Mouse (Mus musculus): ENCODE results near the gene Rps15. TPM values are rescaled to one million over a fixed set of nuclear protein-coding genes. Genes with fewer than 3 reads are reported as not detected.

Gene Rps15
- polyA plus RNA-seq, 2 experiments: 805 to 2,097 TPM

- Histone ChIP-seq H3K36me3 (replicated peaks; ENCODE audit: control insufficient read depth, insufficient read depth, low read depth) (peaks cover 2% of the 10 kb centered on the region; the same call in 1 of the 2 replicates), H3K27ac (peak within 1 kb of the TSS; percentile 88), H3K9ac (replicated peaks) (peak within 1 kb of the TSS; percentile 98), H3K27me3 (ENCODE audit: control insufficient read depth, insufficient read depth, low read length) (no peaks in the 10 kb centered on the region), H3K4me3 (ENCODE audit: insufficient read depth in 1 of 2, low read depth in 2 of 2, low read length in 2 of 2) (peak within 1 kb of the TSS; percentile 90 to 96), H3K4me2 (ENCODE audit: low read depth) (peak within 1 kb of the TSS; percentile 94), H3K9me3 (ENCODE audit: control insufficient read depth, low read length) (no peaks in the 10 kb centered on the region), H3K4me1 (replicated peaks; ENCODE audit: control insufficient read depth in 2 of 2, insufficient read depth in 2 of 2, low read length in 1 of 2) (peaks cover 16 to 19% of the 10 kb centered on the region in 2 experiments)
- peak; percentile 88 for ATAC-seq (ENCODE audit: insufficient read depth)
- under 1% methylated on average over 53 of the region's 53 CpGs for WGBS (ENCODE audit: insufficient replicate concordance)
- TF ChIP-seq CTCF (IDR thresholded peaks at IDR 0.05; ENCODE audit: low read depth) (no peak; the same call in 1 of the 2 replicates), EP300 (IDR thresholded peaks at IDR 0.05; ENCODE audit: low read depth) (peak; percentile 51)
- DNase-seq (ENCODE audit: low read depth in 3 of 3, low spot score in 3 of 3): peak; percentile 87 to 92 (median 89)
These were observed 43.1 kb upstream of the Rps15 start, which contains the start of gene Ndufs7 for GRCm38 (mm10) chr10:80248971-80249640. Gene Ndufs7, plus strand, starts transcription at chr10:80249121.

DNA sequence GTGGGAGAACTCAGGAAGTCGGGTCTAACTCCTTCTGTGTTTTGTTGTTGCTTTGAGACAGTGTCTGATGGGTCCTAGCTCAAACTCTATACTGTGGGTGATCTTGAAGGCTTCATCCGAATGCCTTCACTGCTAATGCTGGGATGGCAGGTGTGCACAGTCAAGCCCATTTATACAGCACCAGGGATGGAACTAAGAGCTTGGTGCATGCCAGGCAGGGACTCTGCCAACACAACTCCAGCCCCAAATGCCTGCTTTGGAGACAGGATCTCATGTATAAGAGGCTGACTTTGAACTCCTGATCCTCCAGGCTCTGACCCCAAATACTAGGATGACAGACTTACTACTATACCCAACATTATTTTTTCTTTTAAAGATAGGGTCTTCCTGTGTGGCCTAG lies 42.2 kb upstream of the Rps15 start:
- no peak for ATAC-seq (ENCODE audit: insufficient read depth)
- no peaks in the 10 kb centered on the region for H3K27me3 ChIP-seq (ENCODE audit: control insufficient read depth, insufficient read depth, low read length)
- H3K9me3 ChIP-seq (ENCODE audit: control insufficient read depth, low read length): no peaks in the 10 kb centered on the region
- peak overlapping the region; percentile 90 to 96 for H3K4me3 ChIP-seq (ENCODE audit: insufficient read depth in 1 of 2, low read depth in 2 of 2, low read length in 2 of 2)
- TF ChIP-seq EP300 (IDR thresholded peaks at IDR 0.05; ENCODE audit: low read depth) (no peak), CTCF (IDR thresholded peaks at IDR 0.05; ENCODE audit: low read depth) (no peak)
- H3K27ac ChIP-seq: peak overlapping the region; percentile 88
- H3K9ac ChIP-seq (replicated peaks): peak overlapping the region; percentile 98
- peaks cover 7% of the 10 kb centered on the region for H3K36me3 ChIP-seq (replicated peaks; ENCODE audit: control insufficient read depth, insufficient read depth, low read depth)
- no peak for DNase-seq (ENCODE audit: low read depth in 3 of 3, low spot score in 3 of 3)
- peaks cover 16 to 19% of the 10 kb centered on the region in 2 experiments for H3K4me1 ChIP-seq (replicated peaks; ENCODE audit: control insufficient read depth in 2 of 2, insufficient read depth in 2 of 2, low read length in 1 of 2)
- peak overlapping the region; percentile 94 for H3K4me2 ChIP-seq (ENCODE audit: low read depth)
- 19% methylated on average over 2 of the region's 2 CpGs for WGBS (ENCODE audit: insufficient replicate concordance)

DNA sequence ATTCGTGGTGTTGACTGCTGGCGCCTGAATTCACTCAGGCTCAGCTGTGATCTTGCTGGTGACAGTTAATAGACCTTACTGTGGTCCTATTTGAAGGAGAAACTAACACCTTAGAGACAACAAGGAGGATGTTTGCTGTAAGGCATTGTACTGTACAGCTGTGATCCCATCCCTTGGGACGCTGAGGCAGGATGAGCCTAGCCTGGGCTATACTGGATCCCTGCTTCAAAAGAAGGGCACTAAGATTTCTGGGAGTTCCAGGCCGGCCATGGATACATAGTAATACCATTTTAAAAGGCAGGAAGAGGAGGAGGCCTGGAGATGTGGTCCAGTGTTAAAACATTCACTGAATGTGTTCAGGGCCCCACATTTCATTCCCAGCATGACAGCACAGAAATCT lies 41.7 kb upstream of the Rps15 start:
- DNase-seq (ENCODE audit: low read depth in 3 of 3, low spot score in 3 of 3) (no peak), ATAC-seq (ENCODE audit: insufficient read depth) (no peak)
- H3K4me1 ChIP-seq (replicated peaks; ENCODE audit: control insufficient read depth in 2 of 2, insufficient read depth in 2 of 2, low read length in 1 of 2): peaks cover 12 to 14% of the 10 kb centered on the region in 2 experiments
- TF ChIP-seq CTCF (IDR thresholded peaks at IDR 0.05; ENCODE audit: low read depth) (no peak), EP300 (IDR thresholded peaks at IDR 0.05; ENCODE audit: low read depth) (no peak)
- WGBS (ENCODE audit: insufficient replicate concordance): 74% methylated on average over 4 of the region's 4 CpGs
- H3K4me2 ChIP-seq (ENCODE audit: low read depth): peak overlapping the region; percentile 94
- H3K9ac ChIP-seq (replicated peaks): peak overlapping the region; percentile 98
- peaks cover 12% of the 10 kb centered on the region for H3K36me3 ChIP-seq (replicated peaks; ENCODE audit: control insufficient read depth, insufficient read depth, low read depth)
- no peaks in the 10 kb centered on the region for H3K9me3 ChIP-seq (ENCODE audit: control insufficient read depth, low read length)
- H3K27me3 ChIP-seq (ENCODE audit: control insufficient read depth, insufficient read depth, low read length): no peaks in the 10 kb centered on the region
- H3K27ac ChIP-seq: no peak overlapping the region
- peak overlapping the region in 1 of 2 experiments; percentile 96; a peak in 3 of 4 replicates for H3K4me3 ChIP-seq (ENCODE audit: insufficient read depth in 1 of 2, low read depth in 2 of 2, low read length in 2 of 2)

GRCm38 (mm10) chr10:80252011-80252410 lies 40.2 kb upstream of the Rps15 start:
- DNase-seq (ENCODE audit: low read depth in 3 of 3, low spot score in 3 of 3): no peak
- Histone ChIP-seq H3K36me3 (replicated peaks; ENCODE audit: control insufficient read depth, insufficient read depth, low read depth) (peaks cover 22% of the 10 kb centered on the region), H3K4me1 (replicated peaks; ENCODE audit: control insufficient read depth in 2 of 2, insufficient read depth in 2 of 2, low read length in 1 of 2) (peaks cover 8 to 14% of the 10 kb centered on the region in 2 experiments), H3K4me3 (ENCODE audit: insufficient read depth in 1 of 2, low read depth in 2 of 2, low read length in 2 of 2) (no peak overlapping the region), H3K27ac (no peak overlapping the region), H3K9ac (replicated peaks) (no peak overlapping the region), H3K27me3 (ENCODE audit: control insufficient read depth, insufficient read depth, low read length) (no peaks in the 10 kb centered on the region), H3K9me3 (ENCODE audit: control insufficient read depth, low read length) (no peaks in the 10 kb centered on the region), H3K4me2 (ENCODE audit: low read depth) (no peak overlapping the region)
- ATAC-seq (ENCODE audit: insufficient read depth): no peak
- no peak for TF ChIP-seq EP300 (IDR thresholded peaks at IDR 0.05; ENCODE audit: low read depth)
- no peak for TF ChIP-seq CTCF (IDR thresholded peaks at IDR 0.05; ENCODE audit: low read depth)

GRCm38 (mm10) chr10:80252493-80253274 lies 39.6 kb upstream of the Rps15 start:
- TF ChIP-seq CTCF (IDR thresholded peaks at IDR 0.05; ENCODE audit: low read depth) (no peak), EP300 (IDR thresholded peaks at IDR 0.05; ENCODE audit: low read depth) (no peak)
- Histone ChIP-seq H3K27ac (no peak overlapping the region), H3K9me3 (ENCODE audit: control insufficient read depth, low read length) (no peaks in the 10 kb centered on the region), H3K36me3 (replicated peaks; ENCODE audit: control insufficient read depth, insufficient read depth, low read depth) (peaks cover 22% of the 10 kb centered on the region), H3K4me2 (ENCODE audit: low read depth) (no peak overlapping the region), H3K9ac (replicated peaks) (no peak overlapping the region), H3K4me1 (replicated peaks; ENCODE audit: control insufficient read depth in 2 of 2, insufficient read depth in 2 of 2, low read length in 1 of 2) (peaks cover 8 to 13% of the 10 kb centered on the region in 2 experiments), H3K27me3 (ENCODE audit: control insufficient read depth, insufficient read depth, low read length) (no peaks in the 10 kb centered on the region), H3K4me3 (ENCODE audit: insufficient read depth in 1 of 2, low read depth in 2 of 2, low read length in 2 of 2) (no peak overlapping the region)
- ATAC-seq (ENCODE audit: insufficient read depth) (no peak), DNase-seq (ENCODE audit: low read depth in 3 of 3, low spot score in 3 of 3) (no peak)
- 78% methylated on average over 11 of the region's 11 CpGs for WGBS (ENCODE audit: insufficient replicate concordance)

Measured in liver, embryonic 14.5 days (tissue).